Mouse (Mus musculus) liver, adult 2 months (tissue): ENCODE measurements around the gene Kif3c. TPM values are rescaled to one million over a fixed set of nuclear protein-coding genes. Genes with fewer than 3 reads are reported as not detected.
A peak's percentile ranks its signal among the peaks of the same experiment; 100 is the strongest.

ENCODE experiments used
- DNase-seq: peaks from one replicate; pipeline ENCODE4 v3.0.0-alpha.2; 2011; ENCODE audit warnings: low read depth, low spot score; ENCODE audit errors: extremely low read depth
- H3K27ac ChIP-seq: fragments of 200-500 bp; replicated peaks from 2 replicates; pipeline ENCODE4 v1.5.1; 2012; ENCODE audit warnings: low read depth, mild to moderate bottlenecking, control low read depth, inconsistent platforms, low read length; ENCODE audit not compliant: insufficient read depth
- H3K27me3 ChIP-seq: fragments of 200-500 bp; 2 replicates; pipeline ENCODE4 v1.6.1; 2012; ENCODE audit warnings: mild to moderate bottlenecking, moderate library complexity, low read length, inconsistent platforms; ENCODE audit not compliant: control insufficient read depth, insufficient read depth
- H3K36me3 ChIP-seq: fragments of 200-500 bp; 2 replicates; pipeline ENCODE4 v1.6.1; 2012; ENCODE audit warnings: low read length, inconsistent platforms; ENCODE audit not compliant: control insufficient read depth, insufficient read depth
- H3K4me1 ChIP-seq: fragments of 200-500 bp; 2 replicates; pipeline ENCODE4 v1.6.1; 2011; ENCODE audit warnings: low read length; ENCODE audit not compliant: control insufficient read depth, insufficient read depth
- H3K4me3 ChIP-seq: fragments of 200-500 bp; 2 replicates; pipeline ENCODE4 v1.5.1; 2011; ENCODE audit warnings: low read depth, mild to moderate bottlenecking, control low read depth, low read length, moderate library complexity; ENCODE audit not compliant: insufficient read depth
- H3K79me2 ChIP-seq: fragments of 200-500 bp; 2 replicates; pipeline ENCODE4 v1.6.1; 2012; ENCODE audit warnings: inconsistent platforms, mild to moderate bottlenecking, low read length, moderate library complexity; ENCODE audit not compliant: control insufficient read depth, insufficient read depth
- H3K9ac ChIP-seq: fragments of 200-500 bp; 2 replicates; pipeline ENCODE4 v1.6.1; 2012; ENCODE audit warnings: low read depth, mild to moderate bottlenecking, control low read depth, inconsistent platforms, low read length
- CTCF ChIP-seq: fragments of 200-500 bp; IDR thresholded peaks from 2 replicates; pipeline ENCODE4 v1.5.1; 2011; ENCODE audit warnings: low read depth, low read length, control low read depth
- POLR2A ChIP-seq: fragments of 200-500 bp; IDR thresholded peaks from 2 replicates; pipeline ENCODE4 v1.6.1; 2011; ENCODE audit warnings: low read length, control low read depth; ENCODE audit not compliant: insufficient read depth; ENCODE audit errors: extremely low read depth
- whole genome bisulfite sequencing: fragments of 180-500 bp; shearing (Covaris S2); methylation state at CpG from one replicate; pipeline ENCODE4 v1.1.7; 2018; 5-methylcytosine and 5-hydroxymethylcytosine counted together
- polyA plus RNA-seq: library from polyadenylated mRNA; depleted of rRNA; stranded (reverse); fragments of >200 nt; gene quantifications from 2 replicates; pipeline ENCODE4 v1.2.3, GENCODE M21; 2012
- total RNA-seq: library from RNA; depleted of rRNA; stranded (reverse); fragments of >200 nt; gene quantifications from 2 replicates; pipeline ENCODE4 v1.2.3, GENCODE M21; 2014

Kif3c gene
- total and polyA plus RNA-seq, 2 experiments: 0.55 to 0.99 TPM

- 72% methylated on average over 2 of the region's 2 CpGs for WGBS
- Histone ChIP-seq H3K79me2 (peaks cover 8% of the 10 kb centered on the region; the same call in 1 of the 2 replicates), H3K4me1 (peaks cover 9% of the 10 kb centered on the region), H3K36me3 (peaks cover 2% of the 10 kb centered on the region; the same call in 1 of the 2 replicates), H3K27ac (no peak overlapping the region), H3K4me3 (no peak overlapping the region), H3K9ac (no peak overlapping the region), H3K27me3 (no peaks in the 10 kb centered on the region)
- DNase-seq: no peak
- TF ChIP-seq POLR2A (no peak), CTCF (no peak)
Observed at GRCm38 (mm10) chr12:3420519-3420918, 55.6 kb downstream of the Kif3c start.

GRCm38 (mm10) chr12:3422786-3423185 lies 57.9 kb downstream of the Kif3c start:
- Histone ChIP-seq H3K4me1 (peaks cover 11% of the 10 kb centered on the region), H3K9ac (no peak overlapping the region), H3K27ac (no peak overlapping the region), H3K4me3 (no peak overlapping the region), H3K79me2 (peaks cover 8% of the 10 kb centered on the region; the same call in 1 of the 2 replicates), H3K27me3 (no peaks in the 10 kb centered on the region), H3K36me3 (peaks cover 2% of the 10 kb centered on the region; the same call in 1 of the 2 replicates)
- DNase-seq: no peak
- 35% methylated on average over 1 of the region's 1 CpGs for WGBS
- no peak for TF ChIP-seq POLR2A
- TF ChIP-seq CTCF: no peak

GRCm38 (mm10) chr12:3424179-3424578 lies 59.2 kb downstream of the Kif3c start:
- no peak for DNase-seq
- 68% methylated on average over 2 of the region's 2 CpGs for WGBS
- Histone ChIP-seq H3K27ac (no peak overlapping the region), H3K9ac (no peak overlapping the region), H3K4me1 (peaks cover 17% of the 10 kb centered on the region), H3K36me3 (peaks cover 2% of the 10 kb centered on the region; the same call in 1 of the 2 replicates), H3K4me3 (no peak overlapping the region), H3K79me2 (peaks cover 12% of the 10 kb centered on the region; the same call in 1 of the 2 replicates), H3K27me3 (no peaks in the 10 kb centered on the region)
- no peak for TF ChIP-seq CTCF
- no peak for TF ChIP-seq POLR2A

- H3K9ac ChIP-seq: peak overlapping the region; percentile 13
- peak overlapping the region; percentile 97 for H3K4me3 ChIP-seq
- peaks cover 2% of the 10 kb centered on the region; the same call in 1 of the 2 replicates for H3K36me3 ChIP-seq
- H3K79me2 ChIP-seq: peaks cover 12% of the 10 kb centered on the region; the same call in 1 of the 2 replicates
- H3K27me3 ChIP-seq: no peaks in the 10 kb centered on the region
- DNase-seq: no peak
- TF ChIP-seq POLR2A (no peak), CTCF (peak; percentile 31; the same call in 1 of the 2 replicates)
- peaks cover 17% of the 10 kb centered on the region for H3K4me1 ChIP-seq
- H3K27ac ChIP-seq: peak overlapping the region; percentile 35; the same call in 1 of the 2 replicates
- WGBS: 31% methylated on average over 15 of the region's 15 CpGs
Observed at GRCm38 (mm10) chr12:3425375-3426341, 60.7 kb downstream of the Kif3c start.

- Histone ChIP-seq H3K79me2 (peaks cover 11% of the 10 kb centered on the region; the same call in 1 of the 2 replicates), H3K27ac (peak within 1 kb of the TSS; percentile 85), H3K9ac (peak within 1 kb of the TSS; percentile 94), H3K36me3 (peaks cover 2% of the 10 kb centered on the region; the same call in 1 of the 2 replicates), H3K27me3 (no peaks in the 10 kb centered on the region), H3K4me3 (peak within 1 kb of the TSS; percentile 97), H3K4me1 (peaks cover 24% of the 10 kb centered on the region)
- under 1% methylated on average over 53 of the region's 53 CpGs for WGBS
- DNase-seq: peak; percentile 97
- no peak for TF ChIP-seq CTCF
- peak; percentile 62; the same call in 1 of the 2 replicates for TF ChIP-seq POLR2A
Observed at GRCm38 (mm10) chr12:3426530-3427034, 61.6 kb downstream of the Kif3c start, which contains the start of gene Asxl2. Asxl2 (plus strand) TSS chr12:3426857.
